Mouse (Mus musculus) hindbrain, embryonic 10.5 days (tissue): ENCODE measurements around the gene Neurl3. TPM values are rescaled to one million over a fixed set of nuclear protein-coding genes. Genes with fewer than 3 reads are reported as not detected.
A peak's percentile ranks its signal among the peaks of the same experiment; 100 is the strongest.

ENCODE experiments used
- DNase-seq: peaks from one replicate; pipeline ENCODE4 v3.0.0-alpha.2; 2017; ENCODE audit warnings: low spot score
- H3K27ac ChIP-seq: fragments of 300-500 bp; sonication (generic); 2 replicates; pipeline ENCODE4 v1.5.1; 2016; ENCODE audit warnings: mild to moderate bottlenecking, moderate library complexity
- H3K27me3 ChIP-seq: fragments of 300-500 bp; sonication (generic); 2 replicates; pipeline ENCODE4 v1.6.1; 2016; ENCODE audit warnings: mild to moderate bottlenecking; ENCODE audit not compliant: poor library complexity, insufficient read depth, severe bottlenecking
- H3K36me3 ChIP-seq: fragments of 300-500 bp; sonication (generic); 2 replicates; pipeline ENCODE4 v1.6.1; 2016; ENCODE audit warnings: mild to moderate bottlenecking, moderate library complexity
- H3K4me1 ChIP-seq: fragments of 300-500 bp; sonication (generic); replicated peaks from 2 replicates; pipeline ENCODE4 v1.6.1; 2016; ENCODE audit warnings: mild to moderate bottlenecking
- H3K4me3 ChIP-seq: fragments of 300-500 bp; sonication (generic); 2 replicates; pipeline ENCODE4 v1.5.1; 2016; ENCODE audit warnings: mild to moderate bottlenecking, moderate library complexity
- H3K9me3 ChIP-seq: fragments of 300-500 bp; sonication (generic); 2 replicates; pipeline ENCODE4 v1.6.1; 2016; ENCODE audit warnings: mild to moderate bottlenecking, moderate library complexity
- WGBS: fragments of 180-500 bp; shearing (Covaris S2); methylation state at CpG from one replicate; pipeline ENCODE4 v1.1.7; 2016; 5-methylcytosine and 5-hydroxymethylcytosine counted together
- polyA plus RNA-seq: library from polyadenylated mRNA; unstranded; fragments of >200 nt; fragmentation: Nextera tagmentation; extraction: Ambion mirVana; gene quantifications from 2 replicates; pipeline ENCODE4 v1.2.1, GENCODE M21; 2016

Gene Neurl3
- polyA plus RNA-seq, 1 experiment from 2014 or later, result 0.31 TPM

DNA sequence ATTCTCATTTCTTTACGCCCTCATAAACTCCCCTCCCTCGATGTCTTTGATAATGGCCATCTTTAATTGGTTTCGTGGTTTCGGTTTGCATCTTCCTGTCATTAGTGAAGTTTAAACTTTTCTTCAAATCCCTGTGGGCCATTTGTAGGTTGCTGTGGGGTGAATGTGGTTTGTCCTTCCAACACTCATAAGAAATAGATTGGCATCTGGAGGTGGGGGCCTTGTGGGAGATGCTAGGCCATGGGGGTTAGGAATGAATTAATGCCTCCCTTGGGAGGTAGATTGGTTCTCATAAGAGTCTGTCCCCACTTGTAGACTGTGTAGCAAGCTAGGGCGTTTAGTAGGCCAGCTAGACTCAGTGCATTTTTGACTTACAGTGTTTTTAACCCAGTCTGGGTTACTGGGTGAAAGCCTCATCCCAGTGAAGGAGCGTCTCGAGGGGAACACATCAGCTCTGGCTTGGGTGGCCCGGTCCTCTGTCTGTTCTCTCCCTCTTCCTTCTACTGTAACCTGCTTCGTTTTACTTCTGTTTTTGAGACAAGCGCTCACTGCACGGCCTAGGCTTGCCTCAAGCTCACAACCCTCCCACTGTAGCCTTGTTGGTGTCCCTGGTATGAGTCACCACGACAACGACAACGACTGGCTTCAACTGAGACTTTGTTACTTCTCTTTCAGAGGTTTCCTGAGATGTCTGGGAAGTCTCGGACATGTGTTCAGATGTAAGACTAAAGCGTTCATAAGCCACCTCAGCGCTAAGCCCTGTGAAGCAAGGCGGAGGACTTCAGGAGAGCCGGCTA, 12.6 kb downstream of the Neurl3 start:
- Histone ChIP-seq H3K36me3 (no peaks in the 10 kb centered on the region), H3K27ac (no peak overlapping the region), H3K4me3 (no peak overlapping the region), H3K4me1 (no peaks in the 10 kb centered on the region), H3K9me3 (peaks cover 4% of the 10 kb centered on the region; the same call in 1 of the 2 replicates), H3K27me3 (no peaks in the 10 kb centered on the region)
- no peak for DNase-seq
- 89% methylated on average over 19 of the region's 19 CpGs for WGBS

DNA sequence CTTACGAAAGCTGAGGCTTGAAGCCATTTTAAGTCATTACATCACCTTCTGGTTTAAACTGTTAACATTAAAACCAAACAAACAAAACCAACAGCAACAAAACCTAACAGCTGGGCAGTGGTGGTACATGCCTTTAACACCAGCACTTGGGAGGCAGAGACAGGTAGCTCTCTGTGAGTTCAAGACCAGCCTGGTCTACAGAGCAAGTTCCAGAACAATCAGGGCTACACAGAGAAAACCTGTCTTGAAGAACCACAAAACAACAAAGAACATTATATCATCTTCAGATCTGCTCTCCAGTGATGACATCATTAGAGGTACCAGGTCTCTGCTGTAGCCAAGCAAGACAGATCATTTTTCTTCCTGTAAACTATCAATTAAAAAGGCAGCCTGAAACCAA, 14.1 kb downstream of the Neurl3 start:
- H3K27ac ChIP-seq, result no peak overlapping the region
- H3K9me3 ChIP-seq, result peaks cover 9% of the 10 kb centered on the region
- DNase-seq, result no peak
- 97% methylated on average over 1 of the region's 1 CpGs for WGBS
- H3K4me1 ChIP-seq, result peaks cover 5% of the 10 kb centered on the region; the same call in 1 of the 2 replicates
- H3K36me3 ChIP-seq, result no peaks in the 10 kb centered on the region
- peaks cover 10% of the 10 kb centered on the region for H3K27me3 ChIP-seq
- no peak overlapping the region for H3K4me3 ChIP-seq

DNA sequence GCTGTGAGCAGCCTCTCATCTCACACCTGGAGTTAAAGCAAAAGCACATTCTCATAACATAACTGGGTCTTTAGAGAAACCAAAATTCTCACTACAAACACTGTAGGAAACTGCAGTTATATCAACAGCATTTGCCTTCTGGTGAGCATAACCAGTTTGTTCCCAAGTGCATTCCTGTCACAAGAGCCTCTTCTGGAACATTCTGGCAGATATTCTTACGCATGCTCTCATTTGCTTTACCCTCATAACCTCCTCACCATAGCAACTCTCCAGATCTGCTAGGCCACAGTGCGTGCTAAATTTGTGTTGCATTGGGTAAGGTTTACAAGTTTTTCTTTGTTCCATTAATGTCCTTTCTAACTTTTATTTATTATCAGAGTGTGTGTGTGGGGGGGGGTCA, 15.2 kb downstream of the Neurl3 start:
- Histone ChIP-seq H3K4me1 (peaks cover 15% of the 10 kb centered on the region), H3K36me3 (no peaks in the 10 kb centered on the region), H3K27me3 (peaks cover 21% of the 10 kb centered on the region), H3K4me3 (no peak overlapping the region), H3K27ac (no peak overlapping the region), H3K9me3 (peaks cover 9% of the 10 kb centered on the region)
- WGBS, result 91% methylated on average over 2 of the region's 2 CpGs
- no peak for DNase-seq

GRCm38 (mm10) chr1:36258631-36259030, 15.8 kb downstream of the Neurl3 start:
- Histone ChIP-seq H3K4me3 (no peak overlapping the region), H3K36me3 (no peaks in the 10 kb centered on the region), H3K27me3 (peaks cover 28% of the 10 kb centered on the region), H3K9me3 (peaks cover 9% of the 10 kb centered on the region), H3K4me1 (peaks cover 15% of the 10 kb centered on the region), H3K27ac (no peak overlapping the region)
- whole genome bisulfite sequencing, result 55% methylated on average over 2 of the region's 2 CpGs
- DNase-seq, result no peak

GRCm38 (mm10) chr1:36257276-36257675, 17.2 kb downstream of the Neurl3 start:
- 91% methylated on average over 8 of the region's 8 CpGs for WGBS
- no peak overlapping the region for H3K4me3 ChIP-seq
- H3K27ac ChIP-seq, result no peak overlapping the region
- peaks cover 9% of the 10 kb centered on the region for H3K9me3 ChIP-seq
- no peaks in the 10 kb centered on the region for H3K36me3 ChIP-seq
- no peak for DNase-seq
- H3K4me1 ChIP-seq, result peaks cover 17% of the 10 kb centered on the region
- peaks cover 30% of the 10 kb centered on the region for H3K27me3 ChIP-seq

GRCm38 (mm10) chr1:36255871-36256640, 18.4 kb downstream of the Neurl3 start:
- Histone ChIP-seq H3K27me3 (peaks cover 30% of the 10 kb centered on the region), H3K9me3 (peaks cover 9% of the 10 kb centered on the region), H3K4me3 (no peak overlapping the region; the same call in 1 of the 2 replicates), H3K36me3 (no peaks in the 10 kb centered on the region), H3K27ac (no peak overlapping the region), H3K4me1 (peaks cover 26% of the 10 kb centered on the region)
- WGBS, result 21% methylated on average over 20 of the region's 20 CpGs
- no peak for DNase-seq

GRCm38 (mm10) chr1:36254635-36255360, 19.7 kb downstream of the Neurl3 start:
- H3K4me1 ChIP-seq, result peaks cover 30% of the 10 kb centered on the region
- WGBS, result 7% methylated on average over 25 of the region's 25 CpGs
- peak overlapping the region; percentile 53 for H3K27ac ChIP-seq
- H3K9me3 ChIP-seq, result peaks cover 9% of the 10 kb centered on the region
- H3K4me3 ChIP-seq, result peak overlapping the region; percentile 40
- peak; percentile 67 for DNase-seq
- H3K36me3 ChIP-seq, result no peaks in the 10 kb centered on the region
- H3K27me3 ChIP-seq, result peaks cover 30% of the 10 kb centered on the region

- H3K27ac ChIP-seq, result no peak overlapping the region
- H3K9me3 ChIP-seq, result peaks cover 5% of the 10 kb centered on the region
- DNase-seq, result peak; percentile 57
- peaks cover 30% of the 10 kb centered on the region for H3K27me3 ChIP-seq
- no peaks in the 10 kb centered on the region for H3K36me3 ChIP-seq
- H3K4me3 ChIP-seq, result no peak overlapping the region
- H3K4me1 ChIP-seq, result peaks cover 30% of the 10 kb centered on the region
- 13% methylated on average over 6 of the region's 6 CpGs for WGBS
Measured at GRCm38 (mm10) chr1:36252791-36253190, 21.7 kb downstream of the Neurl3 start.

GRCm38 (mm10) chr1:36251426-36251825, 23.1 kb downstream of the Neurl3 start:
- peak; percentile 33 for DNase-seq
- WGBS, result 3% methylated on average over 9 of the region's 9 CpGs
- Histone ChIP-seq H3K4me1 (peaks cover 37% of the 10 kb centered on the region), H3K4me3 (no peak overlapping the region), H3K27ac (no peak overlapping the region), H3K27me3 (peaks cover 30% of the 10 kb centered on the region), H3K36me3 (no peaks in the 10 kb centered on the region), H3K9me3 (peaks cover under 1% of the 10 kb centered on the region; the same call in 1 of the 2 replicates)

GRCm38 (mm10) chr1:36246688-36247087, 27.8 kb downstream of the Neurl3 start:
- Histone ChIP-seq H3K4me3 (no peak overlapping the region), H3K27me3 (no peaks in the 10 kb centered on the region), H3K36me3 (no peaks in the 10 kb centered on the region), H3K27ac (peak overlapping the region; percentile 71), H3K9me3 (no peaks in the 10 kb centered on the region), H3K4me1 (peaks cover 40% of the 10 kb centered on the region)
- DNase-seq, result no peak
- WGBS, result 53% methylated on average over 6 of the region's 6 CpGs

DNA sequence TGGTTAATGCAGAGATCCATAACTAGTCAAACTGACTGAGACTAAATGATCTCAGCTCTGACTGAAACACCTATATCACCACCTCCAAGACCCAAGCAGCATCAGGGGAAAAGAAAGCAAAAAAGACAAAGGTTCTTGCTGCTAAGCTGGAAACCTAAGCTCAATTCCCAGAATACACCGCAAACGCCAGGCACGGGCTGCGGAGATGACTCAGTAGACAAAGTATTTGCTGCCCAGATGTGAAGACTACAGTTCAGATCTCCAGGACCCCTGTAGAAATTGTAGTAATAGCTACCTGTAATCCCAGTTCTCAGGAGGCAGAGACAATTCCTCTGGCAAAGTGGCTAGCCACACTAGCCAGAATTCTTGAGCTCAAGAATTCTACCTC, 29.7 kb downstream of the Neurl3 start:
- WGBS, result 92% methylated on average over 4 of the region's 4 CpGs
- H3K4me1 ChIP-seq, result peaks cover 31% of the 10 kb centered on the region
- H3K27ac ChIP-seq, result no peak overlapping the region
- H3K4me3 ChIP-seq, result peak overlapping the region; percentile 97; the same call in 1 of the 2 replicates
- no peaks in the 10 kb centered on the region for H3K9me3 ChIP-seq
- H3K27me3 ChIP-seq, result no peaks in the 10 kb centered on the region
- DNase-seq, result no peak
- H3K36me3 ChIP-seq, result no peaks in the 10 kb centered on the region

DNA sequence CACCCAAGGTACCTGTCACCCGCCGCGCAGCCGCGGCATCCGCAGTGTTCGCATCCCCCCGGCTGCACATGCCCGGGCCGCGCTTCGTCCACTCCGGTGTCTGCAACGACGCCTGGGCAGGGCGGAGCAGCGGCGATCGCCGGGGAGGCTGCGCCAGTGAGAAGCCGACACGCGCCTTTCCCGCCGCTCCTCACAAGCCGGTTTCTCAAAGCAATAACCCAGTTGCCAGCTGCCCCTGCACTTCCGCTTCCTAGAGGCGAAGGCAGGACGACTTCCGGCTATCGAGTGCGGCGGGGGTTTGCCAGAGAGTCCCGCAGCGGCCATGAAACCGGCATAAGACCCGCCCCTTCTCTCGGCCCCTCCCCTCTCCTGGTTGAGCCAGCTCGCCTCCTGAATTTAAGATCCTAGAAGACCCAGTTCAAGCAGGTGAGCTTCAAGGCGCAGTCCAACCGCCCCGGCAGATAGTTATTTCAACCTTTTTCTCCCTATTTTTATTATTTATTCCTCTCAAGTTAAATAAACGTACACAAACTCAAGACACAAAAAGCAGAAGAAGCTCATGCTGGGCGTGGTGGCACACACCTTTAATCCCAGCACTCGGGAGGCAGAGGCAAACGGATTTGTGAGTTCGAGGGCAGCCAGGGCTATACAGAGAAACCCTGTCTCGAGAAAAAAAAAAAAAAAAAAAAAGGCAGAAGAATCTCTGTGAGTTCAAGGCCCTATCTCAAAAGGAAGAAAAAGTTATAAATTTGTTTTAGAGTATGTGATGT, 30.2 kb downstream of the Neurl3 start, which contains the start of gene Uggt1:
Gene Uggt1 (minus strand): TSS at position 663 of the 770 bp plus-strand sequence.
- Histone ChIP-seq H3K4me1 (peaks cover 31% of the 10 kb centered on the region), H3K36me3 (no peaks in the 10 kb centered on the region), H3K9me3 (no peaks in the 10 kb centered on the region), H3K4me3 (peak within 1 kb of the TSS; percentile 97), H3K27ac (peak within 1 kb of the TSS; percentile 92), H3K27me3 (no peaks in the 10 kb centered on the region)
- peak; percentile 95 for DNase-seq
- 3% methylated on average over 49 of the region's 49 CpGs for WGBS
